Mouse (Mus musculus) layer of hippocampus, adult 9-11 months (tissue): ENCODE measurements at regions not wholly inside any gene's neighbourhood (a gene's known extent, or its start where the extent isn't known, plus 50 kb on each side); places are given as distances from the start of the nearest gene placed in this dataset.

ENCODE experiments used
- DNase-seq: peaks from one replicate; pipeline ENCODE4 v3.0.0; 2022

GRCm38 (mm10) chr13:114237391-114237790 is 150.7 kb downstream of the Ndufs4 start:
- no peak for DNase-seq

GRCm38 (mm10) chr13:114235892-114236291 is 152.2 kb downstream of the Ndufs4 start:
- DNase-seq, result no peak

GRCm38 (mm10) chr13:114232203-114232602 is 155.9 kb downstream of the Ndufs4 start:
- DNase-seq, result no peak

DNA sequence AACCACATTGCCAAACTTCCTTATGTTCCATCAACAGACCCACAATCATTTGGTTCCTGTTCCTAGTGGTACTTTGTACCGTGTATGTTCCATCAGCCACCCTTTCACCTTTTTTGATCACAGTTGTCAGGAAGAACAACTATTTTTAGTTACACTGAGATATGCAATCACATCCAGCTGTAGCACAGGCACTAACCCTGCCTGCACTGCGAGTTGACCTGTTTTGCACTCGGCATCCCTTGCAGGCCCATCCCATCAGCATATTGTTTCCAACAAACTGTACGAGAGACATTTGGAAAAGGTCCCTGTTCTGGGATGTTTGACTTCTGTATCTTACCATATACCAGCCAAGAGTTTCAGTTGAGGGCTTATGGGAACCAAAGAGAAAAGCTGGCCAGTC is 157.5 kb downstream of the Ndufs4 start:
- no peak for DNase-seq

- DNase-seq, result no peak
Observed at GRCm38 (mm10) chr13:114227046-114227445, 161.0 kb downstream of the Ndufs4 start.

DNA sequence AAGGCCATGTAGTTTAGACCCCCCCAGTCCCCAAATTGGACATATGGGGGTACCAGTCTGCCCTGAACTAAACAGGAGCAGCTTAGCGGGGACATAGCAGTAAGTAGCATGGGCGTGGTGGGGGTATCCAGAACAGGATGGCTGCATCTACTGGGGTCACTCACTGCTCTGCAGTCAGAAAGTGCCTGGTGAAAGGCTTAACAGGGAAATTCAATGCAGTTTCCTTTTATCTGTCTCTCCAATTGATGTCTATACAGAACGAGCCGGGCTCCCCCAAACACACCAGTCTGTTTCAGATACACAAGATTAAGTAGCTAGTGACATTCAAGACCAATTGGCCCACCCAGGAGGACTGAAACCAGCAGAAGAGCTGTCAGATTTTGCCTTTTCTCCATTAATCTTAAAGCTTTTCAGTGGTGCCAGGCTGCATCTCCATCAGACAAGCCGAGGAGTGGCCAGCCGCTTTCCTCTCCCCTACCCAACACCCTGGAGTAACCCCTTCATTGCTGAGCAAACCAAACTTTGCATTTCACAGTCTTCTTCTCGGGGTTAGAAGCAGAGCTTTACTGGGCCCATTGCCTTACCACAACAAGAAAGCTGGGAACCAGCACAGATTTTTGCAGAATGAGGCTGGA is 161.7 kb downstream of the Ndufs4 start:
- DNase-seq, result no peak

GRCm38 (mm10) chr13:114219870-114220492 is 168.1 kb downstream of the Ndufs4 start:
- DNase-seq, result peak; percentile 71

GRCm38 (mm10) chr13:114215044-114215443 is 173.0 kb downstream of the Ndufs4 start:
- no peak for DNase-seq
